Mouse (Mus musculus): ENCODE data around the gene Tc2n.

- TF ChIP-seq CTCF (IDR thresholded peaks at IDR 0.05; ENCODE audit: low read depth) (no peak), EP300 (IDR thresholded peaks at IDR 0.05; ENCODE audit: low read depth) (no peak)
Observed at GRCm38 (mm10) chr12:101699176-101699575, 19.1 kb downstream of the Tc2n start.

Measured in liver, postnatal 0 days (tissue).